Mouse (Mus musculus): ENCODE data around the gene Cpsf7. TPM values are rescaled to one million over a fixed set of nuclear protein-coding genes. Genes with fewer than 3 reads are reported as not detected.

The Cpsf7 gene
- total RNA-seq, 1 experiment, result 38.0 TPM

DNA sequence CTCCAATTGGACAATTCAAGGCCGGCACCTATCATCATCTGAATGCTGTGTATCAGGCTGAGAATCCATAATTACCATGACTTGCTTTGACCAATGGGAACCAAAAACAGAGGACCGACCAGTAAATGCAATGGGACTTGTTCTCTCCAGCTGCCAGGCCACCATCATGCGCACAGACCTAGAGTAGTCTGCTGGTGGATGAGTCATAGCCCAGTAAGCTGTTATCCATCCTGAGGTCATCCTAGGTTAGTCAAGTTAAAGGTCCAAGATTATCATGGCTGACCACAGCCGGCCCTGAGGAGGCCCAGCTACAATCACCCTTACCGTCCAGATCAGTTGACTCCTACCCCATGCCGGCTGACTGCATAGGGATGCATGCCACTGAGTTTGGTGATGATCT lies 44.6 kb downstream of the Cpsf7 start:
- TF ChIP-seq MAFK (IDR thresholded peaks at IDR 0.05; ENCODE audit: insufficient read depth, low read depth, low read length), result no peak
- TF ChIP-seq ZC3H11A (IDR thresholded peaks at IDR 0.05; ENCODE audit: borderline replicate concordance, low read depth, low read length), result no peak
- TF ChIP-seq CHD2 (IDR thresholded peaks at IDR 0.05; ENCODE audit: low read depth, low read length), result no peak
- TF ChIP-seq ZNF384 (IDR thresholded peaks at IDR 0.05; ENCODE audit: low read depth, low read length), result no peak
- no peak for TF ChIP-seq HCFC1 (IDR thresholded peaks at IDR 0.05; ENCODE audit: borderline replicate concordance, insufficient read depth, low read length)
- no peak overlapping the region for H3K27ac ChIP-seq (ENCODE audit: insufficient read depth, low read depth, low read length, poor library complexity, severe bottlenecking)
- no peak overlapping the region for H3K4me3 ChIP-seq (ENCODE audit: insufficient read depth in 1 of 2, low read depth in 1 of 2, low read length in 2 of 2, poor library complexity in 1 of 2, severe bottlenecking in 1 of 2)
- H3K9ac ChIP-seq (ENCODE audit: insufficient read depth, low read depth, low read length, poor library complexity, severe bottlenecking), result no peak overlapping the region
- DNase-seq (ENCODE audit: low read depth, low spot score), result no peak
- peaks cover 22% of the 10 kb centered on the region for H3K36me3 ChIP-seq (ENCODE audit: control insufficient read depth, insufficient read depth, low read length, poor library complexity, severe bottlenecking)
- H3K9me3 ChIP-seq (ENCODE audit: control insufficient read depth, insufficient read depth, low read depth, low read length), result no peaks in the 10 kb centered on the region; the same call in 1 of the 2 replicates
- H3K4me1 ChIP-seq (ENCODE audit: control insufficient read depth in 2 of 2, insufficient read depth in 2 of 2, low read length in 2 of 2, poor library complexity in 1 of 2), result no peaks in the 10 kb centered on the region
- in situ Hi-C loops (cut with MboI; ENCODE audit: low sequenced_read_pairs in 2 of 2, unreplicated experiment in 2 of 2), result no loop called here

DNA sequence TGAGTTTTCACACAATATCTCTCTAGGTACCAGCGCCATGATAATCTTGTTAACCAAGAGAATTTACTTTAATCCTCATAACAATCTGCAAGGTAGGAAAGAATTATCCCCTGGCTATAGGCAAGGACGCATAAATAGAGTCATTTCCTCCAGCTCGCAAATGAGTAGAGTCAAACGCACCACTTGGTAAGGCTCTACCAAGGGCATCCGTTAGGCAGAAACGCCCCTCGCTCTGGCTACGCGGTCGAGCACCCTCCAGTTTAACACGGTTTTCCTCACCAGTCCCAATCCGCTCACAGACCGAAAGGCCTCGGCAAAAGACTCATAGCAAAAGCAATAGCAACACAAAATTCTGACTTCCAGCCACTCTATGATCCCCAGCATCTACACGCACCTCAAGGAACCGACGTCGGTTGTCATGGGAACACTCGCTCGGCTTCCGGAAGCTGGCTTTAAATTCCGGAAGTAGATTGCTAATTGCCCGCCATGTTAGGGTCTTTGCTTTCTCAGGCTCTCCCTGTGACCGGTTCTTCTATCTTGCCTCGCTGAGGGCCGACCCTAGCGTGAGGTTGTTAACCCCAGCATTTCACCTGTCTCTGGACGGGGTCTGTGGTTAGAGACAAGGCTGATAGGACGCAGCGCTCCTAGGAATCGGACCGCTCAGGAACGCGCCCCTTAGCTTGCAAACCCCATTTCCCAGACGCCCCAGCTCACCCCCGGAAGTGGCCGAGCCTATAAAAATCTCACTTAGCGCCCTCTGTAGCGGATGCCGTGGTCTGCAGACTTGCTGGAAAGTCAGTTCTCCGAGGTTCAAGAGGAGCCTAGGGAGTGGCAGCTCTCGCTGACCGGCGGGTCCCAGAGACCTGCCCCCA lies 51.9 kb downstream of the Cpsf7 start, which contains the start of the genes Cyb561a3 and Tmem138:
Gene Cyb561a3, plus strand, starts transcription at position 483 of the 872 bp plus-strand sequence.
Gene Tmem138, minus strand, starts transcription at position 673 of the 872 bp plus-strand sequence.
- peak; percentile 81 for TF ChIP-seq HCFC1 (IDR thresholded peaks at IDR 0.05; ENCODE audit: borderline replicate concordance, insufficient read depth, low read length)
- no peak for TF ChIP-seq ZNF384 (IDR thresholded peaks at IDR 0.05; ENCODE audit: low read depth, low read length)
- Histone ChIP-seq H3K36me3 (ENCODE audit: control insufficient read depth, insufficient read depth, low read length, poor library complexity, severe bottlenecking) (peaks cover 12% of the 10 kb centered on the region; the same call in 1 of the 2 replicates), H3K27ac (ENCODE audit: insufficient read depth, low read depth, low read length, poor library complexity, severe bottlenecking) (peak within 1 kb of the TSS; percentile 86), H3K9me3 (ENCODE audit: control insufficient read depth, insufficient read depth, low read depth, low read length) (no peaks in the 10 kb centered on the region), H3K9ac (ENCODE audit: insufficient read depth, low read depth, low read length, poor library complexity, severe bottlenecking) (peak within 1 kb of the TSS; percentile 92), H3K4me3 (ENCODE audit: insufficient read depth in 1 of 2, low read depth in 1 of 2, low read length in 2 of 2, poor library complexity in 1 of 2, severe bottlenecking in 1 of 2) (peak within 1 kb of the TSS; percentile 84 to 93), H3K4me1 (ENCODE audit: control insufficient read depth in 2 of 2, insufficient read depth in 2 of 2, low read length in 2 of 2, poor library complexity in 1 of 2) (0 out of 4 replicates have a peak, but pooled peaks cover 0 to 2% of the 10 kb centered on the region in 2 experiments)
- peak; percentile 89 for DNase-seq (ENCODE audit: low read depth, low spot score)
- in situ Hi-C loops (cut with MboI; ENCODE audit: low sequenced_read_pairs in 2 of 2, unreplicated experiment in 2 of 2), result no loop called here

GRCm38 (mm10) chr19:10580102-10580501 lies 55.0 kb downstream of the Cpsf7 start:
- in situ Hi-C loops (cut with MboI; ENCODE audit: low sequenced_read_pairs in 2 of 2, unreplicated experiment in 2 of 2), result no loop called here

GRCm38 (mm10) chr19:10580761-10581160 lies 55.7 kb downstream of the Cpsf7 start:
- 0 out of 4 replicates have a peak, but pooled peaks cover 0 to 2% of the 10 kb centered on the region in 2 experiments for H3K4me1 ChIP-seq (ENCODE audit: control insufficient read depth in 2 of 2, insufficient read depth in 2 of 2, low read length in 2 of 2, poor library complexity in 1 of 2)
- H3K9ac ChIP-seq (ENCODE audit: insufficient read depth, low read depth, low read length, poor library complexity, severe bottlenecking), result no peak overlapping the region
- no peaks in the 10 kb centered on the region for H3K36me3 ChIP-seq (ENCODE audit: control insufficient read depth, insufficient read depth, low read length, poor library complexity, severe bottlenecking)
- H3K4me3 ChIP-seq (ENCODE audit: insufficient read depth in 1 of 2, low read depth in 1 of 2, low read length in 2 of 2, poor library complexity in 1 of 2, severe bottlenecking in 1 of 2), result no peak overlapping the region
- TF ChIP-seq ZC3H11A (IDR thresholded peaks at IDR 0.05; ENCODE audit: borderline replicate concordance, low read depth, low read length), result no peak
- TF ChIP-seq MAFK (IDR thresholded peaks at IDR 0.05; ENCODE audit: insufficient read depth, low read depth, low read length), result no peak
- no peak for TF ChIP-seq HCFC1 (IDR thresholded peaks at IDR 0.05; ENCODE audit: borderline replicate concordance, insufficient read depth, low read length)
- no peak for TF ChIP-seq ZNF384 (IDR thresholded peaks at IDR 0.05; ENCODE audit: low read depth, low read length)
- no peak for TF ChIP-seq CHD2 (IDR thresholded peaks at IDR 0.05; ENCODE audit: low read depth, low read length)
- H3K9me3 ChIP-seq (ENCODE audit: control insufficient read depth, insufficient read depth, low read depth, low read length), result no peaks in the 10 kb centered on the region
- in situ Hi-C loops (cut with MboI; ENCODE audit: low sequenced_read_pairs in 2 of 2, unreplicated experiment in 2 of 2), result no loop called here
- no peak overlapping the region for H3K27ac ChIP-seq (ENCODE audit: insufficient read depth, low read depth, low read length, poor library complexity, severe bottlenecking)
- DNase-seq (ENCODE audit: low read depth, low spot score), result no peak

More at GRCm38 (mm10) chr19:10580102-10580501, 55.0 kb downstream of the Cpsf7 start:
- Histone ChIP-seq H3K4me1 (ENCODE audit: control insufficient read depth in 2 of 2, insufficient read depth in 2 of 2, low read length in 2 of 2, poor library complexity in 1 of 2) (0 out of 4 replicates have a peak, but pooled peaks cover 0 to 2% of the 10 kb centered on the region in 2 experiments), H3K4me3 (ENCODE audit: insufficient read depth in 1 of 2, low read depth in 1 of 2, low read length in 2 of 2, poor library complexity in 1 of 2, severe bottlenecking in 1 of 2) (no peak overlapping the region), H3K9me3 (ENCODE audit: control insufficient read depth, insufficient read depth, low read depth, low read length) (no peaks in the 10 kb centered on the region), H3K9ac (ENCODE audit: insufficient read depth, low read depth, low read length, poor library complexity, severe bottlenecking) (no peak overlapping the region), H3K27ac (ENCODE audit: insufficient read depth, low read depth, low read length, poor library complexity, severe bottlenecking) (no peak overlapping the region), H3K36me3 (ENCODE audit: control insufficient read depth, insufficient read depth, low read length, poor library complexity, severe bottlenecking) (peaks cover 1% of the 10 kb centered on the region; the same call in 1 of the 2 replicates)
- no peak for DNase-seq (ENCODE audit: low read depth, low spot score)
- TF ChIP-seq MAFK (IDR thresholded peaks at IDR 0.05; ENCODE audit: insufficient read depth, low read depth, low read length) (no peak), ZC3H11A (IDR thresholded peaks at IDR 0.05; ENCODE audit: borderline replicate concordance, low read depth, low read length) (no peak), HCFC1 (IDR thresholded peaks at IDR 0.05; ENCODE audit: borderline replicate concordance, insufficient read depth, low read length) (no peak), ZNF384 (IDR thresholded peaks at IDR 0.05; ENCODE audit: low read depth, low read length) (no peak)
